In genomic region chr6:137980905-137981696, GRCm38 (mm10) we compare ENCODE assay signal across 9 mouse cellular contexts.
DNase-seq lines count a peak whose midpoint lies in the region; ATAC-seq and TF ChIP-seq lines count a peak whose summit lies in the region.
"Had no signal": no experiment of that assay in that cellular context is flagged by ENCODE, and none has a peak within 500 bp of the region (broad histone marks: within the 10 kb centered on the region; RNA-seq: fewer than 3 reads in every experiment).

No protein-coding gene starts in this region.

- no peak for ATAC-seq in embryonic facial prominence, embryonic 11.5 days (replicated peaks; ENCODE audit: insufficient number of reproducible peaks, low FRiP score, low TSS enrichment, low read depth)
- no peak for ATAC-seq in limb, embryonic 14.5 days (ENCODE audit: low FRiP score, low read depth)

- no peak overlapping the region for H3K27ac ChIP-seq in embryonic facial prominence, embryonic 11.5 days (replicated peaks; ENCODE audit: low read depth, low read length)
- H3K27ac ChIP-seq in embryonic facial prominence, embryonic 10.5 days (replicated peaks): no peak overlapping the region
- H3K27ac ChIP-seq in limb, embryonic 14.5 days (replicated peaks; ENCODE audit: low read depth, low read length): no peak overlapping the region

- no peaks in the 10 kb centered on the region for H3K27me3 ChIP-seq in embryonic facial prominence, embryonic 11.5 days (ENCODE audit: control insufficient read depth, insufficient read depth, low read length)
- no peaks in the 10 kb centered on the region for H3K27me3 ChIP-seq in embryonic facial prominence, embryonic 10.5 days (replicated peaks; ENCODE audit: low read depth, poor library complexity, severe bottlenecking)
- H3K27me3 ChIP-seq in limb, embryonic 14.5 days (ENCODE audit: control insufficient read depth, insufficient read depth, low read length): no peaks in the 10 kb centered on the region

- WGBS in embryonic facial prominence, embryonic 11.5 days: 75% methylated on average over 10 of the region's 10 CpGs
- WGBS in embryonic facial prominence, embryonic 10.5 days: 80% methylated on average over 10 of the region's 10 CpGs
- WGBS in limb, embryonic 14.5 days: 72% methylated on average over 10 of the region's 10 CpGs

- no peak overlapping the region for H3K9ac ChIP-seq in embryonic facial prominence, embryonic 11.5 days (replicated peaks; ENCODE audit: low read length)
- no peak overlapping the region for H3K9ac ChIP-seq in limb, embryonic 14.5 days (ENCODE audit: low read depth, low read length, severe bottlenecking)

- H3K4me2 ChIP-seq in embryonic facial prominence, embryonic 11.5 days (ENCODE audit: low read depth, low read length): no peak overlapping the region
- no peak overlapping the region for H3K4me2 ChIP-seq in limb, embryonic 14.5 days (replicated peaks; ENCODE audit: low read depth, low read length, severe bottlenecking)

- intact Hi-C loops in left cerebral cortex, postnatal 14 days (cut with DNase I): loop anchor here (10.0 kb wide), 1 partner anchor 174 kb away; no protein-coding TSS in a partner anchor

- no peaks in the 10 kb centered on the region for H3K4me1 ChIP-seq in embryonic facial prominence, embryonic 11.5 days (ENCODE audit: control insufficient read depth, insufficient read depth, low read length)
- peaks cover 11% of the 10 kb centered on the region for H3K4me1 ChIP-seq in embryonic facial prominence, embryonic 10.5 days
- H3K4me1 ChIP-seq in limb, embryonic 14.5 days (ENCODE audit: control insufficient read depth, insufficient read depth, low read length): no peaks in the 10 kb centered on the region

- no peak overlapping the region for H3K4me3 ChIP-seq in embryonic facial prominence, embryonic 11.5 days (ENCODE audit: low read depth, low read length)
- no peak overlapping the region for H3K4me3 ChIP-seq in embryonic facial prominence, embryonic 10.5 days
- H3K4me3 ChIP-seq in limb, embryonic 14.5 days (replicated peaks; ENCODE audit: low read length): no peak overlapping the region

- no peak for TF ChIP-seq POLR2A in limb, embryonic 14.5 days (IDR thresholded peaks at IDR 0.05; ENCODE audit: borderline replicate concordance, extremely low read depth, insufficient read depth, insufficient read length)

- H3K9me3 ChIP-seq in embryonic facial prominence, embryonic 11.5 days (replicated peaks; ENCODE audit: control insufficient read depth, low read length): no peaks in the 10 kb centered on the region
- no peaks in the 10 kb centered on the region for H3K9me3 ChIP-seq in embryonic facial prominence, embryonic 10.5 days
- H3K9me3 ChIP-seq in limb, embryonic 14.5 days (ENCODE audit: control insufficient read depth, low read length): no peaks in the 10 kb centered on the region

- no peaks in the 10 kb centered on the region for H3K36me3 ChIP-seq in embryonic facial prominence, embryonic 11.5 days (replicated peaks; ENCODE audit: control insufficient read depth, insufficient read depth, low read depth, low read length)
- H3K36me3 ChIP-seq in embryonic facial prominence, embryonic 10.5 days (replicated peaks): no peaks in the 10 kb centered on the region
- no peaks in the 10 kb centered on the region for H3K36me3 ChIP-seq in limb, embryonic 14.5 days (ENCODE audit: control insufficient read depth, insufficient read depth, low read length)

- peak; percentile 45 for DNase-seq in embryonic facial prominence, embryonic 11.5 days (ENCODE audit: low spot score)
- DNase-seq in embryonic facial prominence, embryonic 10.5 days (ENCODE audit: low spot score): no peak
- DNase-seq in left cerebral cortex, postnatal 14 days (ENCODE audit: low spot score in 2 of 2): peak; percentile 30 to 39
- DNase-seq in left cerebral cortex, adult 11 months (ENCODE audit: low spot score): no peak
- DNase-seq in ZHBTc4 (ENCODE audit: low read depth, low spot score): peak; percentile 23
- DNase-seq in limb, embryonic 14.5 days (ENCODE audit: low spot score): peak; percentile 28
- no peak for DNase-seq in gastrocnemius, postnatal 4 days (ENCODE audit: low spot score in 2 of 2)
- no peak for DNase-seq in left cerebral cortex, adult 8-10 months (ENCODE audit: low spot score in 2 of 2)
- DNase-seq: cerebellum, adult 2 months had no signal

Comparison
In these comparisons a context has a peak if more than half of its experiments do, and no peak if none do; other contexts are left out.
1. DNase-seq: peak in embryonic facial prominence, embryonic 11.5 days (single experiment), left cerebral cortex, postnatal 14 days (2 of 2), ZHBTc4 (single experiment) and limb, embryonic 14.5 days (single experiment); none in embryonic facial prominence, embryonic 10.5 days (single experiment), left cerebral cortex, adult 11 months (single experiment), gastrocnemius, postnatal 4 days (0 of 2) and left cerebral cortex, adult 8-10 months (0 of 2).